Mouse (Mus musculus) midbrain, embryonic 15.5 days (tissue): ENCODE data around the gene Phldb2. TPM values are rescaled to one million over a fixed set of nuclear protein-coding genes. Genes with fewer than 3 reads are reported as not detected.

Experiments used
- ATAC-seq: fragments of 200-750 bp; cut with Nextera tagmentation; replicated peaks from 2 replicates; pipeline ENCODE4 v1.8.0; 2017; ENCODE audit warnings: moderate TSS enrichment
- H3K27ac ChIP-seq: fragments of 300-500 bp; sonication (generic); 2 replicates; pipeline ENCODE4 v1.5.1; 2015; ENCODE audit warnings: mild to moderate bottlenecking, inconsistent platforms
- H3K27me3 ChIP-seq: fragments of 300-500 bp; sonication (generic); replicated peaks from 2 replicates; pipeline ENCODE4 v1.6.1; 2015; ENCODE audit warnings: inconsistent platforms
- H3K36me3 ChIP-seq: fragments of 300-500 bp; sonication (generic); replicated peaks from 2 replicates; pipeline ENCODE4 v1.6.1; 2015; ENCODE audit warnings: inconsistent platforms
- H3K4me1 ChIP-seq: fragments of 300-500 bp; sonication (generic); 2 replicates; pipeline ENCODE4 v1.6.1; 2015; ENCODE audit warnings: inconsistent platforms
- H3K4me2 ChIP-seq: fragments of 300-500 bp; sonication (generic); 2 replicates; pipeline ENCODE4 v1.6.1; 2015; ENCODE audit warnings: inconsistent platforms, mild to moderate bottlenecking, moderate library complexity
- H3K4me3 ChIP-seq: fragments of 300-500 bp; sonication (generic); 2 replicates; pipeline ENCODE4 v1.5.1; 2015; ENCODE audit warnings: mild to moderate bottlenecking, inconsistent platforms
- H3K9ac ChIP-seq: fragments of 300-500 bp; sonication (generic); 2 replicates; pipeline ENCODE4 v1.6.1; 2015; ENCODE audit warnings: mild to moderate bottlenecking, inconsistent platforms
- H3K9me3 ChIP-seq: fragments of 300-500 bp; sonication (generic); 2 replicates; pipeline ENCODE4 v1.6.1; 2016; ENCODE audit warnings: inconsistent platforms
- WGBS: fragments of 180-500 bp; shearing (Covaris S2); methylation state at CpG from one replicate; pipeline ENCODE4 v1.1.7; 2015; ENCODE audit warnings: mixed read lengths; 5-methylcytosine and 5-hydroxymethylcytosine counted together
- polyA plus RNA-seq: library from polyadenylated mRNA; unstranded; fragments of >200 nt; fragmentation: Nextera tagmentation; extraction: Ambion mirVana; gene quantifications from 2 replicates; pipeline ENCODE4 v1.2.1, GENCODE M21; 2015

Phldb2 gene
- polyA plus RNA-seq, 1 experiment from 2014 or later: 7.8 TPM

DNA sequence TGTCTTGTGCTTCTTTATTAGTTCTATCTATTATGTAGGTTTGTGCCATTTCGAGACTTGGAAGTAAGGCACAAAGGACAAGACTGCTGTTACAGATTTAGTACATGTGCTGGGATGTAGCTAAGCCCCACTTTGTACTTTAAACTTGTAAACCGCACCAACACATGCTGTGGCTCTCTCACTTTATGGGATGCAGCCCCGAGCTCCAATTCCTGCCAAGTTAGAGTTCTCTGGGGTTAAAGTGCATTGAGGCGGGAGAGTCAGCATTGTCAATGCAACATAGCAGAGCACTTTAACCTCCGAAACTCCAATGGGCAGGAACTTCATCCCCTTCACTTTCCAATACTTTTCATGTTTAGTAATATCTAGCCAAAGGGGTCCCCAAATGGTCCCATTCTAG is 224.2 kb downstream of the Phldb2 start:
- no peak for ATAC-seq
- WGBS: 83% methylated on average over 5 of the region's 5 CpGs
- no peak overlapping the region for H3K9ac ChIP-seq
- no peak overlapping the region for H3K4me2 ChIP-seq
- peaks cover 25% of the 10 kb centered on the region; the same call in 1 of the 2 replicates for H3K36me3 ChIP-seq
- H3K27me3 ChIP-seq: no peaks in the 10 kb centered on the region
- H3K4me1 ChIP-seq: peaks cover 4% of the 10 kb centered on the region
- H3K9me3 ChIP-seq: no peaks in the 10 kb centered on the region
- H3K4me3 ChIP-seq: no peak overlapping the region
- H3K27ac ChIP-seq: no peak overlapping the region

DNA sequence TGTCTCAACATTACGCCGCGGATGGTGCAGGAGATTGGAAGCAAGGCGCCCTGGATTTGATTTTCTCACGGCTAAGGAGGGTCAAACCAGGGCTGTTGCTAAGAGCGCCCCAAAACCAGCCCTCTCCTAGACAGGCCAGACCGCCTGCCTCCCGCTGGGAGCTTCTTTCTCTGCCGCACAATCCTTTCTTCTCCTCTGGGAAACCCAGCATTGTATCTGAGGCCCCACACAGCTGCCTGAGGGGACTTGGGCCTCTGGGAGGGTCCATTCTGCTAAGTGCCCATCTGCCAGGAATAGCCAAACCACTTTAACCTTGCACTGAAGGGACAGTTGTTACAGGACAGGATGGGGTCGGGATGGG is 228.7 kb downstream of the Phldb2 start:
- under 1% methylated on average over 10 of the region's 10 CpGs for WGBS
- peak; percentile 82 for ATAC-seq
- Histone ChIP-seq H3K27ac (peak overlapping the region; percentile 97), H3K9ac (peak overlapping the region; percentile 73), H3K4me2 (peak overlapping the region; percentile 71), H3K27me3 (no peaks in the 10 kb centered on the region), H3K4me3 (peak overlapping the region; percentile 60), H3K4me1 (peaks cover 32% of the 10 kb centered on the region), H3K9me3 (no peaks in the 10 kb centered on the region), H3K36me3 (0 out of 2 replicates have a peak, but pooled peaks cover 3% of the 10 kb centered on the region)

DNA sequence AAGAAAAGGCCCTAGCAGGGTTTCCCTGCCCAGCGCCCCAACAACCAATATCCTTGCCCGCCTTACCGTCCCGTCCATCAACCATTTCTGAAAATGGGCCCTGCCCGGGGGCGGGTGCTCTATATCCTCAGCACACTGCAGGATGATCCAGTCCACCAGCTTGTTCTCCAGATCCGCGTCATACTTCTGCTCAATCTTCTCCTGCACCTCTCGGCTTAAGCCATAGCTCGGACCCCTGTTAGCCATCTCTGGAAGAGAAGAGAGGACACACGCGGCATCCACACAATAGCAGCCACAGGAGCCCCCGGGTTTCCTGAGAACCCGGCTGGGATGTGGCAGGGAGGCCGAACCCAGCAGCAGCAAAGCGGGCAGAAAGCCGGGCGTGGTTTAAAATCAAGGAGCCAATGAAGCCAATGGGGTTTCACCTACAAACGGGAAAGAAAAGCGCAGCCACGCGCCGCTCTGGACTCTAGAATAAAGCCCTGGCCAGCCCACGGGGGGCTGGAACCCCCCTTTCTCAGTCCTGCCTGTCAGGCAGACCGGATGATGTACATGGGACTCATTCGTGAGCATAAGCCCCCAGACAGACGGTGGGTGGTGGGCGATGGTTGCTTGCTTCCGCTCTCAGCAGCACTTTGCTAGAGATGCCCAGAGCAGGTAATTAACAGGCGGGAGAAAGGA is 229.2 kb downstream of the Phldb2 start, which contains the start of gene Tagln3:
Gene Tagln3, minus strand, starts transcription at position 548 of the 681 bp plus-strand sequence.
- H3K27ac ChIP-seq: peak within 1 kb of the TSS; percentile 97
- peaks cover 3% of the 10 kb centered on the region; the same call in 1 of the 2 replicates for H3K36me3 ChIP-seq
- peaks cover 37% of the 10 kb centered on the region for H3K4me1 ChIP-seq
- H3K27me3 ChIP-seq: no peaks in the 10 kb centered on the region
- under 1% methylated on average over 30 of the region's 30 CpGs for WGBS
- peak within 1 kb of the TSS; percentile 71 for H3K4me2 ChIP-seq
- ATAC-seq: peak; percentile 91
- peak within 1 kb of the TSS; percentile 73 for H3K9ac ChIP-seq
- H3K9me3 ChIP-seq: no peaks in the 10 kb centered on the region
- H3K4me3 ChIP-seq: peak within 1 kb of the TSS; percentile 60

DNA sequence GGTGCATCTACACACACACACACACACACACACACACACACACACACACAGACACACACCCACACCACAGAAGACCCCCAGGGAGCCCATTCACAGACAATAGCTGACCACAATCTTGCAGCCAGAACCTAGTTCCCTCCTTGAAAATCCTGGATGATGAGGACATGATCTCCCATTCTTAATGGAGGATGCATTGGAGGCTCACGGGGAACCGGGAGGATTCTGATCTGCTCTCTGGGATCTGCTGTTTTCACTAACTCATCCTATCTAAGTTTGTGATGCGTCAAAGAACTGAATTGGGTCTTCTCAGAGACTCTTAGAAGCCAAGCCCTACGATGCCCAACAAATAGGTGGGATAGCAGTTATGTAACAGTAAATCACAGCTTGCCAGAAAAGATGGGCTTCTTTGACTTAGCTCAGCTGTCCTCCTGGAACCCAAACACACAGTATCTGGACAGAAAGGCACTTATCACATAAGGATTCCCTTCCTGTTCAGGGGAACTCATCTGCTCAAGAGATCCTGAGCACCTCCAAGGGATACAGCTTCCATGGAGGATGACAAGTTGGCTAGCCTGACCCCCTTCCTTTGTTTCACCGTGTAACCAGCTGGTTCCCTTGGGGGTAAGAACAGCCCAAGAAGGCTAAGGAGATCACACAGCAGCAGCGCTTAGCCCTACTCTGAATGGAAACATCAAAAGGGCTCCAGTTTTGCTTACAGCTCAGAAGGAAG is 230.1 kb downstream of the Phldb2 start:
- Histone ChIP-seq H3K4me2 (peak overlapping the region; percentile 71), H3K4me1 (peaks cover 37% of the 10 kb centered on the region), H3K36me3 (peaks cover 10% of the 10 kb centered on the region), H3K27ac (peak overlapping the region; percentile 97), H3K27me3 (no peaks in the 10 kb centered on the region), H3K9ac (peak overlapping the region; percentile 73), H3K4me3 (peak overlapping the region; percentile 60), H3K9me3 (no peaks in the 10 kb centered on the region)
- ATAC-seq: peak; percentile 48
- 19% methylated on average over 6 of the region's 6 CpGs for WGBS

DNA sequence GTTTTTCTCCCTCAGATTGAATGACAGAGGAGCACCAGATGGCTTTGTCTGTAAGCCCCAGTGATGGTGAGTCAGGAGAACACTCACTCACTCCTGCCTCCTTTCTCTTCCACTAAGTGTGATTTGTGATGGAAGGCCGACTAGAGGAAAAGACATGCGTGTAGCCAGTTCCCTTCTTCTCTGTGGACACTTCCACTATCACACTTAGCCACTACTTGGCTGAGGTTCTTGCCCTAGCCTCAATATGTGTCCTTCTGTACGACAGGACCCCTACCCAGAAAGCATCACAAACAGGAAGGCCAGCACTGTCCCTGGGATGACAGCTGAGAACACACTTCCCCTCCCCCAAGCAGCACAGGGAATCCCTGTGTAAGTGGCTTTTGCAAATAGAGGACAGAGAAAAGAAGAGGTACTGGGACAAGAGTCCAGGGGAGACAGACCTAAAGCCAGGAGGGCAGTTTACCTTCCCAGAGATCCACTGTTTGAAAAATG is 230.9 kb downstream of the Phldb2 start:
- peak overlapping the region; percentile 73 for H3K9ac ChIP-seq
- H3K27me3 ChIP-seq: no peaks in the 10 kb centered on the region
- H3K36me3 ChIP-seq: peaks cover 12% of the 10 kb centered on the region
- H3K27ac ChIP-seq: peak overlapping the region; percentile 97
- peaks cover 37% of the 10 kb centered on the region for H3K4me1 ChIP-seq
- H3K9me3 ChIP-seq: no peaks in the 10 kb centered on the region
- H3K4me2 ChIP-seq: peak overlapping the region; percentile 71
- H3K4me3 ChIP-seq: peak overlapping the region; percentile 60
- 33% methylated on average over 3 of the region's 3 CpGs for WGBS
- no peak for ATAC-seq

DNA sequence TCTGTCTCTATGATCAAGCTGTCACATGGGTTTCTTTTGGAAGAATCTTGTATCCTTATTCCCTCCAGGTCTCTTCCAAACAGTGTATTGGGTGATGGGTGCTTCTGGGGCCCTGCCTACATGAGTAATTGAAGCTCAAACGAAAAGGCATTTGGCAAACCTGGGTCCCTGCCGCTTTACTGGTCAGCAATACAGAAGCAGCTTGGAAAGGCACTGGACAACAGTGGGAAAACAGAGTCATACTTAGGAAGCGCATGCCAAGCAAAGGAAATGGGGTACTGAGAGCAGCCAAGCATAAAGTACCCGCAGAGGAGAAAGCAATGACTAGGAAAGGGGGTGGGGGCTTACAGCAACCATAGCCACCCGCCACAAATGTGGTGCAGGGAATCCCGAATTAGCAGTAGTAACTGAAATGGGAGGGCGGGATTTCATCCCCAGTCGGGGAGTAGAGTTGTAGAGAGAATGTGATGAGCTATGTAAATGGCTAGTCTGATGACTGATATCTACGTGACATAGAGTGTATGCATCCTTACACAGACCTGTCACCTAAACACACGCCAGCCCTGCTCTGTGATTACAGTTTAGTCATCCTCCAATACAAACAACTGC is 233.3 kb downstream of the Phldb2 start:
- Histone ChIP-seq H3K27ac (no peak overlapping the region), H3K9me3 (no peaks in the 10 kb centered on the region), H3K4me2 (no peak overlapping the region), H3K4me3 (no peak overlapping the region), H3K27me3 (no peaks in the 10 kb centered on the region), H3K9ac (no peak overlapping the region), H3K4me1 (peaks cover 37% of the 10 kb centered on the region), H3K36me3 (peaks cover 19% of the 10 kb centered on the region)
- no peak for ATAC-seq
- 87% methylated on average over 10 of the region's 10 CpGs for WGBS

DNA sequence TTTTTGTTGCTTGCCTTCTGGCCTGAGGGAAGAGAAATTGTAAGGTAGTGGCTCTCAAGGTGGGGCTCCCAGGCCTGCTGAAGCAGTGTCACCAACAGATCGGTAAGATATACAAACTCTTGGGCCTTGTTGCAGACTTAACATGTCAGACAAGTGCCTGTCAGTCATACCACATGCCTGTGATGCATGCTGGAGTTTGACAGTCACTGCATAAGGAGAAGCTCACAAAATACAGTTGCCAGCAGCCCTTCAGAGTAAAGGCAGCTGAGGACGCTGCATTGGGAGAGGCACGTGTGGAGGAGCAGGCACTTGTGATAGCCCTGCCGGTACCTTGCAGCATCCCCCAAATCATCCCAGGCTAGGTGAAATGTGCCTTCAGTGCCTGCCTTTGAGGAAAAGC is 235.1 kb downstream of the Phldb2 start:
- Histone ChIP-seq H3K9me3 (no peaks in the 10 kb centered on the region), H3K4me2 (no peak overlapping the region), H3K27me3 (no peaks in the 10 kb centered on the region), H3K4me1 (peaks cover 35% of the 10 kb centered on the region), H3K36me3 (peaks cover 19% of the 10 kb centered on the region), H3K9ac (no peak overlapping the region), H3K4me3 (no peak overlapping the region), H3K27ac (no peak overlapping the region)
- WGBS: 93% methylated on average over 4 of the region's 4 CpGs
- no peak for ATAC-seq

DNA sequence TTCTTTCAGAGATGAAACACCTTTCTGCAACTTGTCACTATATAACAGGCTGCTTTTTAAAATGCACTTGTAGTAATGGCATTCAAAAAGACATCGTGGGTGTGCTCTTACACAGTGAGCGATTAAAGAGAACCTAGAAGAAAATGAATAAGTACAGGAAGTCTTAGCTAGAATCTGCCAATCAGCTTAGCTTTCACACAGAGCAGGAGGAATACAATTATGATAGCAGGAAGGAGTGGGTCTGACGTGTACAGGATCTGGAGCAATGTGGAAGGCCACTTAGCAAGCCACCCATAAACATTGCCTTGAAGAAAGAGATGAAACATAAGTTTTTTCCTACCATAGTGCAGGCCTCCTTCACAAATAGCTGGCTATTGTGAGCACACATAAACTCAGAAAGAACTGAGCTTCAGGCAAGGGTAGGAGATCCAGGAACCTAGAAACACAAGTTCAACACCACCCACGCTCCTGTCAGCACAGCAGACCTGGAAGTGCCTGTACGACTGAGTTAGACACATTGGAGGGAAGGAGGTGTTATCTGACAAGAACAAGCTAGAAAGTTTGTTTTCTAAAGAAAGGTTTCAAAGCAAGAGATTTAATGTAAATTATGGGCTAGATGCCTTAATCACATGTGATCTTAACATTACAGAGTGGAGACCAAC is 238.8 kb downstream of the Phldb2 start:
- Histone ChIP-seq H3K27ac (no peak overlapping the region), H3K27me3 (no peaks in the 10 kb centered on the region), H3K9ac (no peak overlapping the region), H3K4me2 (no peak overlapping the region), H3K4me3 (no peak overlapping the region), H3K4me1 (0 out of 2 replicates have a peak, but pooled peaks cover 6% of the 10 kb centered on the region), H3K9me3 (no peaks in the 10 kb centered on the region), H3K36me3 (peaks cover 32% of the 10 kb centered on the region)
- 91% methylated on average over 5 of the region's 5 CpGs for WGBS
- no peak for ATAC-seq

DNA sequence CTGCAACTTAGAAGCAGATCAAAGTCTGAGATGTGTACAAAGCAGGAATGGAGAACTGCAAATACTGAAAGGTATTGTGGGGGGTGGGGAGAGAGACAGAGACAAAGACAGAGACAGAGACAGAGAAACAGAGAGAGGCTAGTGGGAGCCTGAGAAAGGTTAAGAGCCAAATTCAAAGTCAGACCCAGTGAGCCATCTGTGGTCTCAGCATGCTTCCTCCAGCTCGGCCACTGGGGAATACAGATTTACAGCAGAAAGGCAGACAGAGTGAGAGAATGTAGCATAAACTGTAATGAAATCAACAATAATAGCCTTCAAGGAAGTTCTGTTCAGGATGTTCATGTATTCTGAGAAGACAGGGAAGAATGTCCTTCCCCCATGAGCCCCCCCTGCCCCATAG is 239.5 kb downstream of the Phldb2 start:
- no peak overlapping the region for H3K4me2 ChIP-seq
- no peak for ATAC-seq
- WGBS: 74% methylated on average over 1 of the region's 1 CpGs
- no peaks in the 10 kb centered on the region for H3K9me3 ChIP-seq
- H3K4me1 ChIP-seq: 0 out of 2 replicates have a peak, but pooled peaks cover 2% of the 10 kb centered on the region
- no peak overlapping the region for H3K9ac ChIP-seq
- H3K27me3 ChIP-seq: no peaks in the 10 kb centered on the region
- no peak overlapping the region for H3K27ac ChIP-seq
- peaks cover 31% of the 10 kb centered on the region for H3K36me3 ChIP-seq
- H3K4me3 ChIP-seq: no peak overlapping the region

DNA sequence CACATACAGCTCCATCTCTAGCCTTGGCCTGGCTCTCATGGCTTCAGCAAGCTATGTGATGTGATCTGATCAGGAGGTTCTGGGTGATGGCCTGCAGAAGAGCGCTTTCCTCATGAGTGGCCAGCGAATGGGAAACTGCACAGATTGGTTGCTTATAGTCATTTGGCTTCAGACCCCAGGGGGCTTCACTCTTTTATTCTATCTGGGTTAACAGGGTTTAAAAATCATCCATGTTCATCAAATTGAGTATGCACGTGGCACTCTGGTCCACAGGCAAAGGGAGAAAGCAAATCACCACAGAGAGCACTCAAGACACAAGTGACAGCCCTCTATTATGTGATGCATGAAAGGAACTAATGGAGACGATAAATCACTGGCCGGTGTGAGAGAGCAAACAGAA is 240.1 kb downstream of the Phldb2 start:
- Histone ChIP-seq H3K4me1 (0 out of 2 replicates have a peak, but pooled peaks cover 2% of the 10 kb centered on the region), H3K9me3 (no peaks in the 10 kb centered on the region), H3K9ac (no peak overlapping the region), H3K27ac (no peak overlapping the region), H3K4me2 (no peak overlapping the region), H3K27me3 (no peaks in the 10 kb centered on the region), H3K36me3 (peaks cover 25% of the 10 kb centered on the region), H3K4me3 (no peak overlapping the region)
- ATAC-seq: no peak
- 67% methylated on average over 5 of the region's 5 CpGs for WGBS

DNA sequence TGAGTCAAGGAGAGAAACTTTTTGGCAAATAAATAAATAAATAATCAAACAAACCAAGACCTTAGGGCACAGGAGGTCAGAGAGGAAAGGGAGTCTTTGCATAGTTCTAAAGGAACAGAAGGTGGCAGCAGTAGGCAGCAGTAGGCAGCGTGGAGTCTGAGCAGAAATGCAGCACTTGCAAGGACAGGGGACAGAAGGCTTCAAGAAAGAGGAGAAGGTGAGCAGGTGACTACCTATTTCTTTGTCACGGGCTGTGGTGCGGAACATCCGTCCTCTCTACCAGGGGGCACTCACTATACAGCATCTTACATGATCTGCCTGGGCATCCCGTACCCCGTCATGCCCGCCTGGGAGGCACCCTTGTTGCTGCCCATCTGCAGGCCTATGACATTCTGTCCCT is 242.1 kb downstream of the Phldb2 start:
- Histone ChIP-seq H3K9ac (no peak overlapping the region), H3K4me3 (no peak overlapping the region), H3K4me2 (no peak overlapping the region), H3K9me3 (no peaks in the 10 kb centered on the region), H3K27ac (no peak overlapping the region), H3K4me1 (0 out of 2 replicates have a peak, but pooled peaks cover 2% of the 10 kb centered on the region), H3K36me3 (peaks cover 13% of the 10 kb centered on the region; the same call in 1 of the 2 replicates), H3K27me3 (no peaks in the 10 kb centered on the region)
- 70% methylated on average over 7 of the region's 7 CpGs for WGBS
- peak; percentile 12; the same call in 1 of the 2 replicates for ATAC-seq

DNA sequence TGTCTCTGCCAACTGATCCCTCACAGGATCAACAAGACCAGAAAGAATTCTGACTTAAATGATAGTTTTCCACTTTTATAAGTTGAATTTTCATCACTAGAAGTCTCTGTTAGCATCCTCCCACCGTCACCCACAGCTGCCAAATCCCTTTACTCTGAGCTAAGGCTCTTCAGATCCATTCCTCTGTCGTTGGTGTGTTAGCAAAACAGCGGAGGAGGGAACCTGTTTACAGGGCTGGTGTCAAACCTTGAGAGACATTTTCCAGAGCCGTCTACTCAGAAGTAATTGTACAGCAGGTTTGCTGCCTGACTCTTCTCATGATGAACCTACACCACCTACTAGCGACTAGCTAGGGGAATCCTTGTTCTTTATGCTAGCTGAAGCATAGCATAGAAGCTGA is 254.1 kb downstream of the Phldb2 start:
- 82% methylated on average over 5 of the region's 5 CpGs for WGBS
- no peak for ATAC-seq

More for the DNA sequence above, 254.1 kb downstream of the Phldb2 start:
- H3K9me3 ChIP-seq: no peaks in the 10 kb centered on the region
- peaks cover 5% of the 10 kb centered on the region for H3K4me1 ChIP-seq
- no peaks in the 10 kb centered on the region for H3K27me3 ChIP-seq
- no peak overlapping the region for H3K4me2 ChIP-seq
- no peak overlapping the region for H3K4me3 ChIP-seq
- H3K9ac ChIP-seq: no peak overlapping the region
- H3K36me3 ChIP-seq: no peaks in the 10 kb centered on the region
- no peak overlapping the region for H3K27ac ChIP-seq
